Mouse (Mus musculus) liver, adult 10 weeks (tissue): ENCODE measurements around the gene Olfr1137. TPM values are rescaled to one million over a fixed set of nuclear protein-coding genes. Genes with fewer than 3 reads are reported as not detected.

Experiments used
- polyA plus RNA-seq: library from polyadenylated mRNA; stranded (reverse); fragments of 350-450 nt; fragmentation: Illumina TruSeq; extraction: RNeasy Lipid Tissue Mini Kit (QIAGEN cat#74804); gene quantifications from one replicate; pipeline ENCODE4 v1.2.3, GENCODE M21; 2014; ENCODE audit warnings: low read depth, low replicate concordance

The Olfr1137 gene
- polyA plus RNA-seq, result not detected

DNA sequence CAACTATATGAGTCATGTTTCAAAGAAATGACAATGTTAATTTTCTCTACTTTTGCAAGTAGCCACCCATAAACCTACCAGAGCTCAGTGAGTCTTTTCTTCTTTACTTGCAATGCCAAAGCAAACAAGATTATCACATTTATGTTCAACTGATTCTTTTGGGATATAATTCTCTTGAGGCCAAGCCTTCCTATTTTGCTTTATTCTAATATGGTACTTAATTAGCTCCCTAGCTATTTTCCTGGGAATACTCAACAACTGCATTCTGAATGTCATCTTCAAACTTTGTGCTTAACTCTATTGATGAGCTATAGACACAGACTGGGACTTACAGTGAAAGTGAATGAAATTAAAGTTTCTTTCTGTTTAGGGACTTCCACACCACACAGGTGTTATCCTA, at the start of gene Olfr1137:
Olfr1137 (minus strand) TSS at position 101 of the 400 bp plus-strand sequence.

DNA sequence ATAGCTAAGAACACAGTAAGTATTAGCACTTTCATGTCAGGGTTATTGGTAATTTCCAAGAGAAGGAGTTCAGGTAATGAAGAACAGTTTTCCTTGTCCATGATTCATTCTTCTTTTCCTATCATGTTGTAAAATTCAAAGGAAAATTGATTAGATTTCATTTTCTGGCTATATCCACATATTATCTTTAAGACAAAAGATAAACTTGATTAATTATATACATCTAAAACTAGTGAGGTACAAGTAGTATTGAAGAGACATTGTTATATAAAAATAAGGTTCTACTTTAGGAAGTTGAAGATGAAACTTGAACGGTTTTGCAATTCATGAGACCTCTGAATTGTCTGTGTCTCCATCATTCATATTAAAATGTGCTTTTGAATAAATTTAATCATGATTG, 40.9 kb upstream of the Olfr1137 start, which contains the start of gene Olfr1141:
Olfr1141 (minus strand) TSS at position 101 of the 400 bp plus-strand sequence.

DNA sequence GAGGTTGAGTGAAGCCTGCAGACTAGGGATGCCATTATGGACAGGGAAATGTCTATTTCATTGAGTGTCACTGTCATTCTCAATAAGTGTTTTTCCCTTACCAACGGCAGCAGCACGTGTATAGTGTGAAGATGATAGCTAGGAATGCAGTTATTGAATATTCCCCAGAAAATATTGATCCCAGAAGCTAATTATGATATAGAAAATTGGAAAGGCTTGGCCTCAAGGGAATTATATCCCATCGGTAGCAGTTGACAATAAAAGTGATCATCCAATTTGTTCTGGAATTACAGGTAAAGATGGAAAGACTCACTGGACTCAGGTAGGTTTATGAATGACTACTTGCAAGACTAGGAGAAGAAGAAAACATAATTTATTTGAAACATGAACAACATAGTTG, 30.5 kb upstream of the Olfr1137 start, which contains the start of gene Olfr1140:
Olfr1140 (plus strand) TSS at position 301 of the 400 bp plus-strand sequence.

DNA sequence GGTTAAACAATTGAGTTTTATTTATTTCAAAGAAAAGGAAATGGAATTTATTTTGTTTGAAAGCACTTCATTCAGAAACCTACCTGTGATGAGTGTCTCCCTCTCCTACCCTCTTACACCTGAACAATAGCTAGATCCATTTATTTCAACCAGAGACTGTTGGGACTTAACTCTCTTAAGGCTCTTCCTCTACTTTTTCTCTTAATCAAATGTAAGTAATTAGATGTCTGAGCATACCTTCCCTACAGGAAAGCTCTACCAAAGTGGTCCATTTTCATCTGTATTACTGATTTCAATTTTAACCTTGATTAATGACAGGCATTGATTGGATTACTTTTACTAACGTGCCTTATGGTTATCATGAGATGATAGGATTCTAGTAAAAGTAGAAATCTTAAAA, 26.9 kb upstream of the Olfr1137 start, which contains the start of gene Olfr1138:
Olfr1138 (minus strand) TSS at position 101 of the 400 bp plus-strand sequence.

DNA sequence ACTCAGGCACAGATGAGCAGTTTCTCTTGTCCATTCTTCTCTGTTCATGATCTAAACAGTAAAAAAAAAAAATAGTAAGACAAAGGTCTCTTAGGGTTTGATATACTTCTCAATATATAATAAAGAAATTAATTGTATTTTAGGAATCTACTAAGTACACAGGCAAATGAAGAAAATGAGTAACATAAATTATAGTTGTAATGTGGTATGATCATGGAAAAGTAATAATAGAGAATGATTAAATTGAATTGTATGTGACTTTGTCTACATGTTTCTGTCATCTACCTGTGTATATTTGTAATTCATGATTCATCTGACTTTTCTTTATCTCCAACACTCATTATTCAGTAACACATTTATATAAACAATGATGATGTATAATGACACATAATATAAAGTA, 19.1 kb downstream of the Olfr1137 start, which contains the start of gene Olfr1136:
Olfr1136 (minus strand) TSS at position 101 of the 400 bp plus-strand sequence.

DNA sequence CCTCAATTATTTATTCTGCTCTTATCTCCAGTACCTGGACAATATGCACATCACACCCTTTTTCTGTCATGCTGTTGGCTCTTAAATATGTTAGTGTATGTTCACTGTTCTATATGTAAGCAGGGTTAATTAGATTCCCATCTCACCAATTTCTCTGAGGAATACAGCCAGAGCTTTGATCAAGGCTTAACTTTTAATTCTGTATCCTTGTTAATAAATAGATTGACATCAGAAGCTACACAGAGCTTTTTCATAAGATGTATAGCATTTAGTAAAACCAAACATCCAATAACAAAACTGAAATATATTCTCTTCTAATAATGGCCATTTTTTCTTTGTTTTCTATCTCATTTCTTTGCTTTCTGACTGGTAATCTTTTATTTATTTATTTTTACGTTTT, 39.4 kb downstream of the Olfr1137 start, which contains the start of gene Olfr1135:
Olfr1135 (minus strand) TSS at position 101 of the 400 bp plus-strand sequence.

Other genes with a start within 250 kb of the Olfr1137 start
- gene Pramel7, start 216.1 kb downstream of the Olfr1137 start, polyA plus RNA-seq, result not detected
- gene Pramel6, start 206.6 kb downstream of the Olfr1137 start, polyA plus RNA-seq, result not detected
- not detected for gene Olfr153, start 181.4 kb downstream of the Olfr1137 start, polyA plus RNA-seq
- not detected for gene Olfr1128, start 167.6 kb downstream of the Olfr1137 start, polyA plus RNA-seq
- gene Olfr1129, start 139.3 kb downstream of the Olfr1137 start, polyA plus RNA-seq, result not detected
- not detected for gene Olfr1130, start 107.0 kb downstream of the Olfr1137 start, polyA plus RNA-seq
- gene Olfr1131, start 86.1 kb downstream of the Olfr1137 start, polyA plus RNA-seq, result not detected
- gene Olfr1132, start 75.6 kb downstream of the Olfr1137 start, polyA plus RNA-seq, result not detected
- not detected for gene Olfr1133, start 65.8 kb downstream of the Olfr1137 start, polyA plus RNA-seq
- gene Olfr1134, start 54.7 kb downstream of the Olfr1137 start, polyA plus RNA-seq, result not detected
- gene Olfr1135, start 39.5 kb downstream of the Olfr1137 start, polyA plus RNA-seq, result not detected
- not detected for gene Olfr1136, start 19.2 kb downstream of the Olfr1137 start, polyA plus RNA-seq
- gene Olfr1138, start 26.8 kb upstream of the Olfr1137 start, polyA plus RNA-seq, result not detected
- not detected for gene Olfr1140, start 30.6 kb upstream of the Olfr1137 start, polyA plus RNA-seq
- gene Olfr1141, start 40.8 kb upstream of the Olfr1137 start, polyA plus RNA-seq, result not detected
- not detected for gene Olfr152, start 66.3 kb upstream of the Olfr1137 start, polyA plus RNA-seq
- gene Olfr1143, start 87.4 kb upstream of the Olfr1137 start, polyA plus RNA-seq, result not detected
- not detected for gene Olfr1145, start 96.6 kb upstream of the Olfr1137 start, polyA plus RNA-seq
- gene Olfr1148, start 117.4 kb upstream of the Olfr1137 start, polyA plus RNA-seq, result not detected
- gene Olfr1150-ps1, start 130.8 kb upstream of the Olfr1137 start, polyA plus RNA-seq, result not detected
- gene Olfr1151, start 142.7 kb upstream of the Olfr1137 start, polyA plus RNA-seq, result not detected
- not detected for gene Olfr1152, start 153.3 kb upstream of the Olfr1137 start, polyA plus RNA-seq
- gene Olfr1153, start 181.8 kb upstream of the Olfr1137 start, polyA plus RNA-seq, result not detected
- not detected for gene Olfr1154, start 192.0 kb upstream of the Olfr1137 start, polyA plus RNA-seq
- not detected for gene Olfr1155, start 232.0 kb upstream of the Olfr1137 start, polyA plus RNA-seq
- gene Olfr1156, start 239.9 kb upstream of the Olfr1137 start, polyA plus RNA-seq, result not detected